Mouse (Mus musculus): ENCODE data around the gene Ngdn.

DNA sequence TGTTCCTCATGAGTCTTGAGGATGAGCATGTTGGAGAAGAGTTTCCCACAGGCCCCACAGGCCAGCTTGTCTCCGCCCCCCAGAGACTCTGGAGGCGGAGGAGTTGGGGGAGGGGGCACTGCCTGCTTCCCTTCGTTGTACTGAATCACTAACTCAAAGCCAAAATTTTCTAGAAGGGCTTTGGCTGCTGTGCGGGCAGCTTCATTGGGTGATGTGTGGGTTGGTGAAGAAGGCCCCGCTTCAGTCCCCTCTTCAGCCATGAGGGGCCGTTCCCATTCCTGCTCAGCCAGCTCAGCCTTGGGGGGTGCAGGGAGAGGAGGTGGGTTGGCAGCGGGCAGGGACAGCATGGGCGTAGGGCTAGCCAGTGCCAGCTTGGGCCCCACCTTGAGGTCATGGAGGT, 50.8 kb downstream of the Ngdn start:
- no peak for TF ChIP-seq POLR2A (IDR thresholded peaks at IDR 0.05; ENCODE audit: low read depth, low read length)
- no peak for TF ChIP-seq ZMIZ1 (IDR thresholded peaks at IDR 0.05; ENCODE audit: low read depth, low read length)
- TF ChIP-seq RCOR1 (conservative IDR thresholded peaks at IDR 0.05; ENCODE audit: low read depth, low read length) = no peak
- TF ChIP-seq MAZ (IDR thresholded peaks at IDR 0.05; ENCODE audit: low read depth, low read length) = no peak
- no peak for TF ChIP-seq ZNF384 (IDR thresholded peaks at IDR 0.05; ENCODE audit: low read depth, low read length)
- no peak for TF ChIP-seq CTCF (conservative IDR thresholded peaks at IDR 0.05 in 1 of 2, IDR thresholded peaks at IDR 0.05 in 1 of 2; ENCODE audit: low read depth in 2 of 2, low read length in 2 of 2)
- TF ChIP-seq MXI1 (IDR thresholded peaks at IDR 0.05; ENCODE audit: low read depth, low read length) = no peak
- no peak for TF ChIP-seq ELF1 (IDR thresholded peaks at IDR 0.05; ENCODE audit: low read depth, low read length)
- TF ChIP-seq SIN3A (IDR thresholded peaks at IDR 0.05; ENCODE audit: low read length) = no peak
- no peak for TF ChIP-seq E2F4 (IDR thresholded peaks at IDR 0.05; ENCODE audit: insufficient replicate concordance, low read depth, low read length)
- TF ChIP-seq EP300 (IDR thresholded peaks at IDR 0.05; ENCODE audit: low read length) = no peak

Data from CH12.LX (cell line).